13 mouse cellular contexts compared by ENCODE assay signal in genomic region chr17:79982548-79982947, GRCm38 (mm10).
A peak's percentile ranks its signal among the peaks of the same experiment; 100 is the strongest.
DNase-seq lines count a peak whose midpoint lies in the region; ATAC-seq and TF ChIP-seq lines count a peak whose summit lies in the region.
"Had no signal": no experiment of that assay in that cellular context is flagged by ENCODE, and none has a peak within 500 bp of the region (broad histone marks: within the 10 kb centered on the region; RNA-seq: fewer than 3 reads in every experiment).

No protein-coding gene starts in this region.

- no peaks in the 10 kb centered on the region for H3K79me2 ChIP-seq in heart, adult 2 months (replicated peaks; ENCODE audit: control insufficient read depth, insufficient read depth, low read length)

- 0 out of 2 replicates have a peak, but pooled peaks cover 3% of the 10 kb centered on the region for H3K4me1 ChIP-seq in heart, postnatal 0 days (ENCODE audit: control insufficient read depth, insufficient read depth)
- peaks cover 3% of the 10 kb centered on the region; the same call in 1 of the 2 replicates for H3K4me1 ChIP-seq in heart, embryonic 11.5 days (ENCODE audit: control insufficient read depth, insufficient read depth, low read length)
- peaks cover 19% of the 10 kb centered on the region for H3K4me1 ChIP-seq in embryonic facial prominence, embryonic 15.5 days
- H3K4me1 ChIP-seq in heart, adult 2 months (ENCODE audit: control insufficient read depth, insufficient read depth, low read length) = no peaks in the 10 kb centered on the region; the same call in 1 of the 2 replicates

- H3K9ac ChIP-seq in heart, postnatal 0 days (replicated peaks; ENCODE audit: low read depth, low read length) = no peak overlapping the region; the same call in 1 of the 2 replicates
- H3K9ac ChIP-seq in heart, embryonic 11.5 days (ENCODE audit: low read depth, low read length) = no peak overlapping the region
- no peak overlapping the region for H3K9ac ChIP-seq in embryonic facial prominence, embryonic 15.5 days
- no peak overlapping the region for H3K9ac ChIP-seq in heart, adult 2 months (ENCODE audit: low read depth, low read length)

- no peak for ATAC-seq in heart, postnatal 0 days (ENCODE audit: insufficient read depth, low read depth)
- no peak for ATAC-seq in heart, embryonic 11.5 days (replicated peaks; ENCODE audit: insufficient number of reproducible peaks, low FRiP score, low TSS enrichment)
- no peak for ATAC-seq in embryonic facial prominence, embryonic 15.5 days (ENCODE audit: insufficient number of reproducible peaks, low FRiP score, low TSS enrichment, low read depth)
- peak; percentile 47; the same call in 1 of the 2 replicates for ATAC-seq in neutrophil, adult 5-6 weeks (ENCODE audit: extremely low read depth, insufficient number of reproducible peaks, low FRiP score, poor library complexity, severe bottlenecking)

- no peak for TF ChIP-seq EP300 in heart, postnatal 0 days (IDR thresholded peaks at IDR 0.05; ENCODE audit: low read depth)
- TF ChIP-seq EP300 in heart, adult 2 months (IDR thresholded peaks at IDR 0.05; ENCODE audit: insufficient read depth, low read depth, low read length) = no peak

- peak overlapping the region; percentile 16; the same call in 1 of the 2 replicates for H3K4me2 ChIP-seq in heart, postnatal 0 days (ENCODE audit: low read depth, low read length)
- no peak overlapping the region for H3K4me2 ChIP-seq in heart, embryonic 11.5 days
- H3K4me2 ChIP-seq in embryonic facial prominence, embryonic 15.5 days (replicated peaks) = no peak overlapping the region

- TF ChIP-seq POLR2A in heart, adult 2 months (IDR thresholded peaks at IDR 0.05; ENCODE audit: insufficient read depth, low read depth, low read length) = no peak

- H3K9me3 ChIP-seq in heart, postnatal 0 days (replicated peaks; ENCODE audit: control insufficient read depth, low read length) = no peaks in the 10 kb centered on the region
- H3K9me3 ChIP-seq in heart, embryonic 11.5 days (replicated peaks; ENCODE audit: control insufficient read depth, low read length) = no peaks in the 10 kb centered on the region
- H3K9me3 ChIP-seq in embryonic facial prominence, embryonic 15.5 days (replicated peaks) = no peaks in the 10 kb centered on the region

- no peak overlapping the region for H3K4me3 ChIP-seq in heart, postnatal 0 days (ENCODE audit: low read depth, low read length)
- H3K4me3 ChIP-seq in heart, embryonic 11.5 days (ENCODE audit: low read depth, low read length) = no peak overlapping the region
- no peak overlapping the region for H3K4me3 ChIP-seq in embryonic facial prominence, embryonic 15.5 days (replicated peaks)
- no peak overlapping the region for H3K4me3 ChIP-seq in heart, adult 2 months
- H3K4me3 ChIP-seq: left cerebral cortex, adult 2 months had no signal

- DNase-seq in heart, postnatal 0 days (ENCODE audit: low spot score) = no peak
- peak; percentile 9 for DNase-seq in CD4-positive helper T cell, adult 2 months (ENCODE audit: low read depth, low spot score)
- no peak for DNase-seq in frontal cortex, postnatal 10 days (ENCODE audit: low spot score in 2 of 2)
- no peak for DNase-seq in frontal cortex, postnatal 25 days (ENCODE audit: low spot score in 2 of 2)
- DNase-seq in heart, adult 2 months = no peak
- DNase-seq: adrenal gland, adult 8-10 months; cerebellum, adult 8-10 months; kidney, adult 11 months; lung, postnatal 14 days had no signal

- intact Hi-C loops in heart, adult 2 months (cut with DNase I) = no loop called here

- no peak for TF ChIP-seq CTCF in heart, postnatal 0 days (IDR thresholded peaks at IDR 0.05; ENCODE audit: low read depth)
- TF ChIP-seq CTCF in heart, adult 2 months (IDR thresholded peaks at IDR 0.05) = no peak

- H3K36me3 ChIP-seq in heart, postnatal 0 days (replicated peaks; ENCODE audit: control insufficient read depth, insufficient read depth, low read length) = no peaks in the 10 kb centered on the region
- no peaks in the 10 kb centered on the region for H3K36me3 ChIP-seq in heart, embryonic 11.5 days (ENCODE audit: control insufficient read depth, insufficient read depth, low read length)
- no peaks in the 10 kb centered on the region for H3K36me3 ChIP-seq in embryonic facial prominence, embryonic 15.5 days
- H3K36me3 ChIP-seq in heart, adult 2 months (ENCODE audit: control insufficient read depth, insufficient read depth, low read length) = no peaks in the 10 kb centered on the region

- H3K27ac ChIP-seq in heart, postnatal 0 days (ENCODE audit: low read depth) = peak overlapping the region; percentile 60; the same call in 1 of the 2 replicates
- no peak overlapping the region for H3K27ac ChIP-seq in heart, embryonic 11.5 days (ENCODE audit: low read depth, low read length)
- 0 out of 2 replicates have a peak overlapping the region, but pooled peaks have one; percentile 0 for H3K27ac ChIP-seq in embryonic facial prominence, embryonic 15.5 days (replicated peaks)
- H3K27ac ChIP-seq in heart, adult 2 months = no peak overlapping the region
- H3K27ac ChIP-seq: left cerebral cortex, adult 2 months had no signal

- H3K27me3 ChIP-seq in heart, postnatal 0 days (ENCODE audit: control insufficient read depth, insufficient read depth, low read length) = no peaks in the 10 kb centered on the region
- H3K27me3 ChIP-seq in heart, embryonic 11.5 days (ENCODE audit: control insufficient read depth, insufficient read depth, low read length) = no peaks in the 10 kb centered on the region
- H3K27me3 ChIP-seq in embryonic facial prominence, embryonic 15.5 days = 0 out of 2 replicates have a peak, but pooled peaks cover 3% of the 10 kb centered on the region
- no peaks in the 10 kb centered on the region; the same call in 1 of the 2 replicates for H3K27me3 ChIP-seq in heart, adult 2 months (ENCODE audit: control insufficient read depth, insufficient read depth, low read length)

- 56% methylated on average over 7 of the region's 7 CpGs for WGBS in heart, postnatal 0 days
- WGBS in heart, embryonic 11.5 days (ENCODE audit: insufficient replicate concordance) = 37% methylated on average over 7 of the region's 7 CpGs
- 16% methylated on average over 7 of the region's 7 CpGs for WGBS in embryonic facial prominence, embryonic 15.5 days
- WGBS in heart, adult 2 months = 48% methylated on average over 7 of the region's 7 CpGs

Comparison
In these comparisons a context has a peak if more than half of its experiments do, and no peak if none do; other contexts are left out.
1. H3K27ac ChIP-seq: peak in heart, postnatal 0 days (single experiment) and embryonic facial prominence, embryonic 15.5 days (single experiment); none in heart, embryonic 11.5 days (single experiment) and heart, adult 2 months (single experiment).